Mouse (Mus musculus): Measurements from ENCODE around the gene Plekha4. TPM values are rescaled to one million over a fixed set of nuclear protein-coding genes. Genes with fewer than 3 reads are reported as not detected.
A peak's percentile ranks its signal among the peaks of the same experiment; 100 is the strongest.
"Not testable (repeated sequence)": the region's sequence is repeated elsewhere in the genome, so short reads cannot be mapped to it uniquely, and the experiment has no call there.

The Plekha4 gene
- polyA plus RNA-seq (2017; shearing (Covaris generic)), result under 1 TPM in 1 of 2 experiments, not detected in 1; 0.79 TPM

DNA sequence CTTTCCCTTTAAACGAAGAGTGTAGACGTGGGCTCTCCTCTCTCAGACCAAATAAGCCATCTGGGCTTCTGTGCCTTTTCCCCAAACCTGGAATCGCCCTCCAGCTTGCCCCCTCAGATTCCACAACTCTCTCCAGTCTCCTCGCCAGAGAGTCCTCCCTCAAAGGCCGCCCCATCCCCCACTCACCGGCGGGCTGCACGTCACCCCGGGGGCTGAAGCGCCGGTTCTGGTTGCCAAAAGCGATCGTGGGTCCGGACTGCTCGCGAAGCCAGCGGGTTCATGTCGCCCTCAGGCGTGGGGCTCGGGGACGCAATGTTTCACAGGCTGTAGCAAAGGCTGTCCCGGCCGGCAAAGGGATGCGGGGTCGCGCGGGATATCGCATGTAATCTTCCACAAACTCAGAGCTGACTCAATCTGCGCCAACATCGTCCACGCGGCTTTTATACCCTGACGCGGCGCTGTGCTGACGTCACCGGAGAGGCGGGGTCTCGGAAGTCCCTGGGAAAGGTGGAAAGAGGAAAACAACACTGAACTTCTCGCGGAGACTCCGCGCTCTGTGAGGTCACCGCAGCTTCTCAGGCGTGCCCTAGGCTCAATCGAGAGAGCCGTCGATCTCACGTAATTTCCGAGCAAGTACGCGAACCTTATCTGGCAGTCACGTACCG is at the start of gene Plekha4, which contains the start of gene Ppp1r15a:
Plekha4 (plus strand) TSS at position 522 of the 665 bp plus-strand sequence.
Ppp1r15a (minus strand) TSS at position 460 of the 665 bp plus-strand sequence.
- ATAC-seq, result peak; percentile 79

DNA sequence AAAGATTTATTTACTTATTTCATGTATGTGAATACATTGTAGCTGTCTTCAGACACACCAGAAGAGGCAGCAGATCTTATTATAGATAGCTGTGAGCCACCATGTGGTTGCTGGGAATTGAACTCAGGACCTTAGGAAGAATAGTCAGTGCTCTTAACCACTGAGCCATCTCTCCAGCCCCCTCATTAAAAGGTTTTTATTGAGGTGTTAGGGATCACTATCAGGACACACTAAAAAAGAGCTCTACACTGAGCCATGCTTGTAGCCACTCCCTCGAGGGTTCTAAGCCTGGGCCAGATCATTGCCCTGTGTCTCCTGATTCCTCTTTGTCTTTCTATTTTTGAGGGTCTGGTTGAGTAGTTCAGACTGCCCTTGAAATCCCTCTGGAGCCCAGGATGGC is 49.7 kb upstream of the Plekha4 start:
- no peak for ATAC-seq

- ATAC-seq, result peak; percentile 68
These were observed 49.1 kb upstream of the Plekha4 start for GRCm38 (mm10) chr7:45477003-45477402.

DNA sequence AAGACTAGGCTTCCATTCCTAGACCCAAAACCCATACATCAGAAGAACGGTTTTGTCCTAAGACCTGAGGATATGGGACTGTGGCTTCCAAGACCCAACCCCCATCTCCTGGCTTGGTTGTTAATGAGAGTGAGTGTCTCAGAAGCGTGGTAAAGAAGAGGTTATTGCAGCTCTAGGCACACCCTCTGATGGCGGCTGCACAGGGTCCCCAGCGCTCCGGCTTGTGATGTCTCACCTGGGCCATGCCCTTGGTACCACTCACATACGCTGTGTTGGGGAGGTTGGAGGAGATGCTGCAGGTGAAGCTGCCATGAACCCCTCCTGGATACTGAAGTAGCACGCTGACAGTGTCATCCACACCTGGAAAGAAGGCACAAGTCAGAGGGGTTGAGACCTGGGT is 47.4 kb upstream of the Plekha4 start:
- ATAC-seq, result no peak

- ATAC-seq, result not testable (repeated sequence)
These were observed 45.8 kb upstream of the Plekha4 start for GRCm38 (mm10) chr7:45480310-45480709.

GRCm38 (mm10) chr7:45481374-45481927 is 44.7 kb upstream of the Plekha4 start, which contains the start of gene Tulp2:
TSS of gene Tulp2 (plus strand) at chr7:45481877.
- peak; percentile 69 for ATAC-seq

DNA sequence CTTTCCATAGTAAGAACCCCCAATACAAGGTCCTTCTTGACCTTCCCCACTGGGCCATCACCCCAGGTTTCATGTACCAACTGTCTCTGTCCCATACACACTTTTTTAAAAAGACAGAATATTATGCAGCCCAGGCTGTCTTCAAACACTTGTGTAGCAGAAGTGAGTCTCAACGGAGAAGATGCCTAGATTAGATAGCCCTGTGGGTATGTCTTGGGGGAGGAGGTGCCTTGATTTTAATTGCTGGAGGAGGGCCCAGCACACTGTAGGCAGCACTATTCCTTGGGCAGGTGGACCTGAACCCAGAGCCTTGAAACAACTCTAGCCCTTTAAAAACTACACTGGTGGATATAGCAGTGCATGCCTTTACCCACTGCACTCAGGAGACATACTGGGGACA is 44.0 kb upstream of the Plekha4 start:
- no peak for ATAC-seq

GRCm38 (mm10) chr7:45484985-45485384 is 41.1 kb upstream of the Plekha4 start:
- ATAC-seq, result not testable (repeated sequence)

GRCm38 (mm10) chr7:45486158-45486557 is 40.0 kb upstream of the Plekha4 start:
- ATAC-seq, result no peak

GRCm38 (mm10) chr7:45486761-45487415 is 39.2 kb upstream of the Plekha4 start, which contains the start of gene Gm45808:
TSS of gene Gm45808 (minus strand) at chr7:45486811.
- ATAC-seq, result no peak

DNA sequence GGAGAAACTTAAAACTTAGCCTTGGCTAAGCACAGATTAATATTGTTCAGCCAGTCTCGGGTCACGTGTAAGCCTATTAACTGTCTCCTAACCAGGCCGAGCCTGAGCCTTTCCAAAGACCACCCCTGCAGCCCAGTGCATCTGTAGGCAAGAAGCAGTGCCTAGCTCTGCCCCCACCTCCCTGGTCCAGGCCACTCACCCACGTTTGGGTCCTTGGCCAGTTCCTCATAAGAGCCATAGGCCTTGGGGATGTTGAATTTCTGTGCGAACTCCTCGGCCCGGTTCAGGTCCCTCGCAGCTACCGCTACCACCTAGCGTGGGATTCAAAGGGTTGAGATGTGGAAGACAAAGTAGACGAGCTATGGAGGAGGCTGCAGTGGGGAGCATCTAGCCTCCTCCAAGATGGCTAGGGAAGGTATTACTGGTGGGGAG is 38.3 kb upstream of the Plekha4 start:
- no peak for ATAC-seq

- ATAC-seq, result peak; percentile 19
These were observed 37.6 kb upstream of the Plekha4 start, which contains the start of gene Dhdh for GRCm38 (mm10) chr7:45488293-45489204. TSS of gene Dhdh (minus strand) at chr7:45488805.

DNA sequence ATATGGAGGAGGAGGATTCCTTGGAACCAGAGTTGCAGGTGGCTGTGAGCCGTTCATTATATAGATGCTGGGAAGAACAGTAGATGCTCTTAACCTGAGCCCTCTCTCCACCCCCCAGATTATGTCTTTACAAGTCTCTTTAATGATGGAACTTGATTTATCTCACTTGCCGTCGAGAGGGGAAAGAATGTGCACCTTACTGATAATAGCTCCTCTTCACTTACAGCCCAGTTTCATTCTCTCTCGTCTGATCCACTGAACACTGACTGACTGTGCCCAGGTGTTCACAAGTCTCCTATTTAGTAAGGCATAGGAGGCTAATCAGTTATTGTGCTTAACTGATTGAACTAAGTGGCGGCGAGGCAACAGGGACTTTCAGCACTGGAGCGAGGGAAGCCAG is 36.6 kb upstream of the Plekha4 start:
- no peak for ATAC-seq

DNA sequence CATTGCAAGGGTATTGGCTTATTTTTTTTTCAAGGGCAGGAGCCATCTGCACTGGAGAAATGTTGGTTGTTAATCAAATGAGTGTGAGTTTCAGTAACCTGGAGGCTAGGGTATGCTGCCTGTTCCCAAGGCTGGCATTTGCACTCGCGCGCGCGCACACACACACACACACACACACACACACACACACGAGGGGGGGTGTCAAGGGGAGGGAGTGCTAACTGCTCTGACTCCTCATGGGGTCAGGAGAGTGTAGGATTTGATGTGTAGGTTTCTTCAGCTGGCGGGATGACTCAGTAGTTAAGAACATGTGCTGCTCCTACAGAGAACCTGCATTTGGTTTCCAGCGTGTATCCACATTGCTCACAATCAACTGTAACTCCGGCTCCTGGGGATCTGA is 35.3 kb upstream of the Plekha4 start:
- no peak for ATAC-seq

- no peak for ATAC-seq
These were observed 34.9 kb upstream of the Plekha4 start for GRCm38 (mm10) chr7:45491264-45491663.

DNA sequence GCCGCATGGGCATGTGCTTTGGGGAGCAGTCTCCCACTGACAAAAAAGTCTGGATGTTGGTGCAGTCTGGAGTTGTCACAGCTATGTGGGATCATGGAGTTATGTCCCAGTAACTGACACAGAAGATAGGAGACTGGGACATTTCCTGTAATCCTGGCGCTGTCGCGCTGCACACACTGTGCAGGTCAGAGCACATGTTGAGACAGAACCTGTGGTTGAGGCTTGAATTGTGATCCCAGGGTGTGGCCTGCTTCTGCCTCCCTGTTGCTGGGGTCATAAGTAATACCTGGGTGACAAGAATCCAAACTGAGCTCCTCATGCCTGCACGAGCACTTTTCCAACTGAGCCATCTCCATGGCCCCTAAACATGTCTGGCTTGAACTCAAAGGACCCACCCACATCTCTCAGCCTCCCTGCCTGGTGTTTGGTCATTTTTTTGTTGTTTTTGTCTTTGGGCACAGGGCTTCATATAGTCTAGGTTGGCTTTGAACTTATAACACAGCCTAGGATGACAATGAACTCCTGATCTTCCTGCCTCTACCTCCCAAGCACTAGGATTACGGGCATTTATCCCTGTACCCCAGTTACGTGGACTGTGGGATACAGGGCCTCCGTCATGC is 33.8 kb upstream of the Plekha4 start:
- ATAC-seq, result no peak

- no peak for ATAC-seq
These were observed 33.2 kb upstream of the Plekha4 start for GRCm38 (mm10) chr7:45492951-45493350.

DNA sequence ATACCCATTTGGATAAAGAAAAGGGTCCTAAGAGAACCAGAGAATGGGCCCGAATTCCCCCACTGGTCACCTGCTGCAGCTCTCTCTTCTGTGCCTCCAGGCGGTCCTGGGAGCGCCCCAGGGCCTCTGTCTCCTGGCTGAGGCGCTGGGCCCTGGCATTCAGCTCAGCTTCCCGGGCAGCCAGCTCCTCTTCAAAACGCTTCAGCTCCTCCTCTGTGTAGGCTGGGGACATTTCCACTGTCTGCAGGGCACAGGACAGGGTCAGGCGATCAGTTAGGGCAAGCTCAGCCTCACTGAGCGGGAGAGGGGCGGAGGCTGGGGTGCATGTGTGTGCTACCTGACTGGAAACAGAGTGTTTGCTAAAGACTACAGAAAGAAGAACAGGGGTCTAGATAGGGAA is 31.6 kb upstream of the Plekha4 start:
- no peak for ATAC-seq

GRCm38 (mm10) chr7:45498427-45498826 is 27.7 kb upstream of the Plekha4 start:
- ATAC-seq, result no peak

DNA sequence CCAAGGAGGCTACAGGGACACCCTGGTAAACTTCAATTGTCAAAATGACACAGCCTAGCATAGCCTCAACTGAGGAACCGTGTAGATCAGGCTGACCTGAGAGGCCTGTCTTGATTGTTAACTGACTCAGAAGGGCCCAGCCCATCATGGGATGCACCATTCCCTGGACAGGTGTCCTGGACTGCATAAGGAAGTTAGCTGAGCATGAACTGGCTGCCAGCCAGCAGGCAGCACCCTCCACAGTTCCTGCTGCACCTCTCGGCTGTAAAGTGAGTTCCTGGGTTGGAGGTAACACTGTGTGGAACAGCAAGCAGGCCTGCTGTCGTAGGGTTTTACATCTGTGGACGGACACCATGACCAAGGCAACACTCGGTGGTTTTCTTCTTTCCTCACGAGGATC is 18.5 kb upstream of the Plekha4 start:
- no peak for ATAC-seq

GRCm38 (mm10) chr7:45508561-45508960 is 17.6 kb upstream of the Plekha4 start:
- no peak for ATAC-seq

Measured in activated CD4-positive, CD25-positive, alpha-beta regulatory T cell, adult 4 months (primary cell).